Mouse (Mus musculus) limb, embryonic 14.5 days (tissue): ENCODE data around the gene Asic3. TPM values are rescaled to one million over a fixed set of nuclear protein-coding genes. Genes with fewer than 3 reads are reported as not detected.
A peak's percentile ranks its signal among the peaks of the same experiment; 100 is the strongest.

Experiments used
- ATAC-seq: fragments of 200-750 bp; cut with Nextera tagmentation; 2 replicates; pipeline ENCODE4 v1.8.0; 2017; ENCODE audit warnings: low read depth, moderate number of reproducible peaks, moderate TSS enrichment; ENCODE audit not compliant: low FRiP score
- DNase-seq: peaks from one replicate; pipeline ENCODE4 v3.0.0-alpha.2; 2015; ENCODE audit warnings: low spot score
- H3K27ac ChIP-seq: fragments of 300-500 bp; sonication (generic); replicated peaks from 2 replicates; pipeline ENCODE4 v1.5.1; 2014; ENCODE audit warnings: low read depth, mild to moderate bottlenecking, low read length, moderate library complexity, mixed read lengths
- H3K27me3 ChIP-seq: fragments of 300-500 bp; sonication (generic); 2 replicates; pipeline ENCODE4 v1.6.1; 2014; ENCODE audit warnings: low read length, mixed read lengths; ENCODE audit not compliant: control insufficient read depth, insufficient read depth
- H3K36me3 ChIP-seq: fragments of 300-500 bp; sonication (generic); 2 replicates; pipeline ENCODE4 v1.6.1; 2014; ENCODE audit warnings: mild to moderate bottlenecking, low read length, moderate library complexity, mixed read lengths; ENCODE audit not compliant: control insufficient read depth, insufficient read depth
- H3K4me1 ChIP-seq: fragments of 300-500 bp; sonication (generic); 2 replicates; pipeline ENCODE4 v1.6.1; 2014; ENCODE audit warnings: antibody characterized with exemption, low read length, mixed read lengths; ENCODE audit not compliant: control insufficient read depth, insufficient read depth
- H3K4me2 ChIP-seq: fragments of 300-500 bp; sonication (generic); replicated peaks from 2 replicates; pipeline ENCODE4 v1.6.1; 2014; ENCODE audit warnings: low read depth, mild to moderate bottlenecking, low read length, moderate library complexity; ENCODE audit not compliant: severe bottlenecking
- H3K4me3 ChIP-seq: fragments of 300-500 bp; sonication (generic); replicated peaks from 2 replicates; pipeline ENCODE4 v1.5.1; 2014; ENCODE audit warnings: low read length
- H3K9ac ChIP-seq: fragments of 300-500 bp; sonication (generic); 2 replicates; pipeline ENCODE4 v1.6.1; 2014; ENCODE audit warnings: mild to moderate bottlenecking, low read depth, low read length, moderate library complexity; ENCODE audit not compliant: severe bottlenecking
- H3K9me3 ChIP-seq: fragments of 300-500 bp; sonication (generic); 2 replicates; pipeline ENCODE4 v1.6.1; 2016; ENCODE audit warnings: low read length; ENCODE audit not compliant: control insufficient read depth
- POLR2A ChIP-seq: fragments of 200-500 bp; IDR thresholded peaks from 2 replicates; pipeline ENCODE4 v1.8.0; 2012; ENCODE audit warnings: inconsistent platforms, mild to moderate bottlenecking, moderate library complexity, borderline replicate concordance; ENCODE audit not compliant: insufficient read depth, insufficient read length; ENCODE audit errors: extremely low read depth
- WGBS: fragments of 180-500 bp; shearing (Covaris S2); extraction: QIAGEN DNeasy Blood & Tissue Kit; methylation state at CpG from one replicate; pipeline ENCODE4 v1.1.7; 2014; 5-methylcytosine and 5-hydroxymethylcytosine counted together
- polyA plus RNA-seq, 2 experiments: library from polyadenylated mRNA; depleted of rRNA in 1 of 2; stranded (reverse) in 1 of 2; unstranded in 1 of 2; fragments of >200 nt; fragmentation: Nextera tagmentation in 1 of 2; extraction: Ambion mirVana in 1 of 2; gene quantifications; 2 replicates each; pipeline versions ENCODE4 v1.2.1 to v1.2.3; 2012 to 2014

The Asic3 gene
- polyA plus RNA-seq, 2 experiments, result 0.36 to 3.0 TPM

GRCm38 (mm10) chr5:24387264-24388241 is 25.6 kb upstream of the Asic3 start:
- Histone ChIP-seq H3K9ac (peak overlapping the region; percentile 62), H3K27me3 (0 out of 2 replicates have a peak, but pooled peaks cover 16% of the 10 kb centered on the region), H3K4me2 (peak overlapping the region; percentile 99), H3K36me3 (no peaks in the 10 kb centered on the region), H3K4me1 (peaks cover 11% of the 10 kb centered on the region), H3K9me3 (no peaks in the 10 kb centered on the region), H3K27ac (no peak overlapping the region), H3K4me3 (peak overlapping the region; percentile 50)
- DNase-seq, result peak; percentile 58
- peak; percentile 28 for ATAC-seq
- WGBS, result under 1% methylated on average over 52 of the region's 73 CpGs
- no peak for TF ChIP-seq POLR2A

DNA sequence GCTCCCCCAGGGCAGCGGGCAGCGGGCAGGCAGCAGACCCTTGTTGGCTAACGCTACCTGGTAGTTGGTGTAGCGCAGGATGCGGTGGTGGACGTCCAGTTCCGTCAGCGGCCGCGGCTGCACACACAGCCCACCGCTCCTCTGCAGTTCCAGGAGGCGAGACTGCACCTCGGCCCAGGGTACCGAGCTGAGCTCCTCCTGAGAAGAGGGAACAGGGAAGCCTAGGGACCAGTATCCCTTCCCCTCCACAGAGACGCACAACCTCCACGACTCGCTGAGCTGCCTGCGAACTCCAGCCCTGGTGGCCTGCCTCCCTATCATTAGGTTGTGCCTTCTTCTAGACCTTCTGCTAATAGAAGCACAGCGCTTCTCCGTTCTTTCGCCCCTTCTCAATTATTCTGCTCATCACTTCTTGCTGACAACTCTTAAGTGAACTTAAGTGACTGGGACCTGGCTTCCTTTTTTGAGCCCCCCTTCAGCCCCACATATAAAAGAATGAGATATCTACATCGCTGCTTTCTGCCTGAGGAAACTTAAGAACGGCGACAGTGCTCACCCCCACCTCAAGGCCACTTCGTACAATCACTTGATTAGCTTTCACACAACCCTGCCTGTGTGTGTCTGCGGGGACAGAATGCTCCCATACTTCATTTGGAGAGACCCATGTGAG is 24.8 kb upstream of the Asic3 start:
- 21% methylated on average over 26 of the region's 26 CpGs for WGBS
- DNase-seq (no peak), ATAC-seq (no peak)
- no peak for TF ChIP-seq POLR2A
- H3K4me1 ChIP-seq, result peaks cover 11% of the 10 kb centered on the region
- H3K9me3 ChIP-seq, result no peaks in the 10 kb centered on the region
- H3K27ac ChIP-seq, result no peak overlapping the region
- no peaks in the 10 kb centered on the region for H3K36me3 ChIP-seq
- H3K4me3 ChIP-seq, result peak overlapping the region; percentile 50
- H3K27me3 ChIP-seq, result 0 out of 2 replicates have a peak, but pooled peaks cover 16% of the 10 kb centered on the region
- peak overlapping the region; percentile 99 for H3K4me2 ChIP-seq
- peak overlapping the region; percentile 62 for H3K9ac ChIP-seq

GRCm38 (mm10) chr5:24389011-24389657 is 24.1 kb upstream of the Asic3 start:
- no peak for TF ChIP-seq POLR2A
- no peak overlapping the region for H3K4me2 ChIP-seq
- no peaks in the 10 kb centered on the region for H3K36me3 ChIP-seq
- H3K27ac ChIP-seq, result no peak overlapping the region
- 0 out of 2 replicates have a peak, but pooled peaks cover 16% of the 10 kb centered on the region for H3K27me3 ChIP-seq
- no peaks in the 10 kb centered on the region for H3K9me3 ChIP-seq
- ATAC-seq, result no peak
- no peak overlapping the region for H3K4me3 ChIP-seq
- DNase-seq, result no peak
- peaks cover 6% of the 10 kb centered on the region for H3K4me1 ChIP-seq
- H3K9ac ChIP-seq, result no peak overlapping the region
- WGBS, result 47% methylated on average over 6 of the region's 7 CpGs

GRCm38 (mm10) chr5:24389658-24390020 is 23.6 kb upstream of the Asic3 start:
- Histone ChIP-seq H3K9ac (no peak overlapping the region), H3K4me2 (no peak overlapping the region), H3K36me3 (no peaks in the 10 kb centered on the region), H3K4me3 (no peak overlapping the region), H3K4me1 (peaks cover 6% of the 10 kb centered on the region), H3K9me3 (no peaks in the 10 kb centered on the region), H3K27me3 (0 out of 2 replicates have a peak, but pooled peaks cover 16% of the 10 kb centered on the region), H3K27ac (no peak overlapping the region)
- DNase-seq, result no peak
- WGBS, result 62% methylated on average over 4 of the region's 4 CpGs
- TF ChIP-seq POLR2A, result no peak
- ATAC-seq, result no peak

DNA sequence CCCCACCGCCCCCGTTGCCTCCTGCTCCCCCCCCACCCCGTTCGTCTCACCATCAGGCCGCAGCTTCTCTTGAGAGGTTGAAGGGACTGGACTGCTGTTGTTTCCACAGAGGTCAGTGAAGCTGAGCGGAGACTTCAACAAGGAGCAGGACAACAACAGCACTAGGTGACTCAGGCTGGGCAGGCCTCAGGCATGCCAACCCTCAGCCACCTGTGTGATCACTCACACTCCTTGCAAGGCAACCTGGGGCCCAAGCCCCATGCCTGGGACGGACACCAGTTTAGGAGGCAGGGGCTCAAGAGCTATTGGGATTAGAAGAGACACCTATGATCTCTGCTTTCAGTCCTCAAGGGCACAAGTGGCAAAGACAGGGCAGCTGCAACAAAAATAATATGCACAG is 21.3 kb upstream of the Asic3 start, which contains the start of gene Atg9b:
TSS of gene Atg9b (minus strand) at position 280 of the 400 bp plus-strand sequence.
- no peak for ATAC-seq
- no peak within 1 kb of the TSS for H3K27ac ChIP-seq
- peaks cover 3% of the 10 kb centered on the region; the same call in 1 of the 2 replicates for H3K36me3 ChIP-seq
- no peak within 1 kb of the TSS for H3K9ac ChIP-seq
- H3K9me3 ChIP-seq, result no peaks in the 10 kb centered on the region
- WGBS, result 85% methylated on average over 7 of the region's 7 CpGs
- H3K27me3 ChIP-seq, result 0 out of 2 replicates have a peak, but pooled peaks cover 13% of the 10 kb centered on the region
- H3K4me2 ChIP-seq, result no peak within 1 kb of the TSS
- peaks cover 6% of the 10 kb centered on the region for H3K4me1 ChIP-seq
- DNase-seq, result no peak
- no peak for TF ChIP-seq POLR2A
- H3K4me3 ChIP-seq, result no peak within 1 kb of the TSS
